Mouse (Mus musculus): ENCODE data around the gene Efna2.
A peak's percentile ranks its signal among the peaks of the same experiment; 100 is the strongest.

DNA sequence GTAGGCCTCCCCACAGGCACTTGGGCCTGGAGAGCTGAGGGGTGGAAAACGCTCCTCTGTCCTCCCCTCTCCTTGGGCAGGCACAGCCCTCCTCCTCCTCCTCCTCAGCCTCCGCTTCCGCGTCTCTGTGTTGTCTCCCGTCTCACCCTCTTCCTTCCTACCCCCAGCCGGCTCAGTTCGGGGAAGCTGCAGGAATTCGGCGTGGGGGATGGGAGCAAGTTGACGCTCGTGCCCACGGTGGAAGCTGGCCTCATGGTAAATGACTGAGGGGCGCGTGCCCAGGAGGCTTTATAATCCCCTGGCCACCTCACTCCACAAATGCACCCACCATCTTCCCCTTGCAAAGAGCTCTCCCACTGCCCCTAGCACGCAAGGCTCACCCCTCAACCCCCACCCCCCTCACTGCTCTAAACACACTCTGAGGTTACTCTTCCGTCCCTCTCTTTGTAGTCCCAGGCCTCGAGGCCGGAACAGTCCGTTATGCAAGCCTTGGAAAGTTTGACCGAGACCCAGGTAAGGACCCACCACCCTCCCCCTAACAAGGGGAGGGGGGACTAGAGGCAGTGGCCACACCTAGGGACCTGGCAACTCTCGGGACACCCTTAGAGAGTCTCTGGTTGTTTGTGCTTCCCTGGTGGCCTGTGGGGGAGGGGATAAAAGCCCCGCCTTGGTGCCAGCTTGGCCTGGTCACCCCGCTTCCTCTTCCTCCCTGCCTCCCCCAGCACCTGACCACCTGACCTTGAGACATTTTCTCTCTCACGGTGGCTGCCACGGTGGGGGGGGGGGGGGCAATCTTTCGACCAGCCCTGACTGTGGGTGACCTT is 27.9 kb upstream of the Efna2 start:
- TF ChIP-seq CTCF (IDR thresholded peaks at IDR 0.05; ENCODE audit: low read depth, low read length): no peak
- 0 out of 2 replicates have a peak, but pooled peaks have one; percentile 5 for TF ChIP-seq EP300 (IDR thresholded peaks at IDR 0.05; ENCODE audit: insufficient read depth, low read depth, low read length)
- no peak for TF ChIP-seq POLR2A (IDR thresholded peaks at IDR 0.05; ENCODE audit: insufficient read depth, low read length)

All from ES-Bruce4 (cell line).